Mouse (Mus musculus): Measurements from ENCODE around the gene Usp27x.
A peak's percentile ranks its signal among the peaks of the same experiment; 100 is the strongest.

Gene Usp27x

GRCm38 (mm10) chrX:7375716-7376480, at the start of gene Usp27x:
TSS of gene Usp27x (minus strand) at chrX:7375830.
- DNase-seq (ENCODE audit: low spot score), result peak; percentile 75

- DNase-seq (ENCODE audit: low spot score), result peak; percentile 76
Observed at GRCm38 (mm10) chrX:7422691-7423111, 47.1 kb upstream of the Usp27x start.

GRCm38 (mm10) chrX:7422166-7422565, 46.5 kb upstream of the Usp27x start:
- no peak for DNase-seq (ENCODE audit: low spot score)

GRCm38 (mm10) chrX:7421016-7421415, 45.4 kb upstream of the Usp27x start:
- peak; percentile 86 for DNase-seq (ENCODE audit: low spot score)

GRCm38 (mm10) chrX:7416178-7416871, 40.7 kb upstream of the Usp27x start:
- DNase-seq (ENCODE audit: low spot score), result peak; percentile 63

- no peak for DNase-seq (ENCODE audit: low spot score)
Observed at GRCm38 (mm10) chrX:7415308-7415707, 39.7 kb upstream of the Usp27x start.

GRCm38 (mm10) chrX:7412239-7413033, 36.8 kb upstream of the Usp27x start:
- DNase-seq (ENCODE audit: low spot score), result no peak

GRCm38 (mm10) chrX:7376586-7376985, 956 bp upstream of the Usp27x start:
- no peak for DNase-seq (ENCODE audit: low spot score)

GRCm38 (mm10) chrX:7375322-7375715, 311 bp downstream of the Usp27x start:
- no peak for DNase-seq (ENCODE audit: low spot score)

- DNase-seq (ENCODE audit: low spot score), result no peak
Observed at GRCm38 (mm10) chrX:7325455-7325854, 50.2 kb downstream of the Usp27x start.

- peak; percentile 40 for DNase-seq (ENCODE audit: low spot score)
Observed at GRCm38 (mm10) chrX:7322288-7322687, 53.3 kb downstream of the Usp27x start.
